Mouse (Mus musculus) Muller cell, postnatal 12 days (primary cell): ENCODE measurements at regions not wholly inside any gene's neighbourhood (a gene's known extent, or its start where the extent isn't known, plus 50 kb on each side); places are given as distances from the start of the nearest gene placed in this dataset.

Experiments used
- DNase-seq: peaks from one replicate; pipeline ENCODE4 v3.0.0-alpha.2; 2015; ENCODE audit errors: inconsistent ontology term

DNA sequence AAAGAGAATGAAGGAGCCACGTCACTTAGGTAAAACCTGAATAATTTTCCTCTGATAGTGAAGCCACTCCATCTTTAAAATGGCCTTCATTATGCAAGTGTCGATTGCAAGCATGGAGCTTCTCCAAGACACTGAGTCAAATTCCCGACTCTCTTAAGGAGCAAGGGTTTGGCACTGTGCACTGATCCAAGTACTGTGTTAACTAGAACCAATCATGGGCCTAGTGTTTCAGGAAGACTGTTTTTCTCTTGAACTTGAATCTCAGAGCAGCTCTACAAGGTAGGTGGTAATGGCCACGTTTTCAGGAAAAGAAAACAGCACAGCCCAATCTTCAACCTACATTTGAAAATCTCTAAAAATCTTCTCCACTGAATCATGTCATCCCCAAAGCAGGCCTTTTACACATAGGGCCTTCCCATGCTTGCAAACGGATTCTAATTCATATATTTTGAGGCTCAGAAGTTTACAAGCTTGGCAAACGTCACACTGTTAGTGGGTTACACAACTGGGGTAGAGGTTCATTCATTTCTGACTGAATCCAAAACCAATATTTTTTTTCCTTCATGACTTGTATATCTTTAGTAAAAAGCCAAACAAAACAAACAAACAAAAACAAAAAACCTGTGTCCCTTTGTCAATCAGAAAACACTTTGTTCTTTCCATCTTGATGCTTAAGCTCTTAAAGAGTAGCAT is 342.2 kb upstream of the Zfp462 start:
- DNase-seq, result no peak

- no peak for DNase-seq
Observed at GRCm38 (mm10) chr4:54610101-54610500, 334.7 kb upstream of the Zfp462 start.

- DNase-seq, result no peak
Observed at GRCm38 (mm10) chr4:54611990-54612980, 332.6 kb upstream of the Zfp462 start.

DNA sequence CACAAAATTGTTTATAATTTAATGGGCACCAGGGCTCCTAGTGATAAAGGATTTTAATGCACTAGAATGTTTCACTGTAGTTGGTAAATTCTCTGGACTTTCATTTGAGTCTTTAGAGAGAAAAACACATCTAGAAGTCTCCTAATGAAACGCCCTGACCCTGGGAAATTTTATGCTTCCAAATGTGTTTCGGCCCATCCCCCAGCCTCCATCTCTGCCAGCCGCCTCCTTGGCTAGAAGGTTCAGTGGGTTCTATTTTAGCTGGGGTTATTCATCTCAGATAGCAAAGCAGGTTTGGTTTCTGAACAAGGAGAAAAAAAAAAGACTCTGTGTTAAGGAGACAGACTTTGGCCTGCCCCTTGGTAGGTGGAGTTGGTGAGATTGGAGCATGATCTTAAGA is 331.8 kb upstream of the Zfp462 start:
- no peak for DNase-seq

GRCm38 (mm10) chr4:54613611-54614010 is 331.2 kb upstream of the Zfp462 start:
- no peak for DNase-seq

- peak; percentile 71 for DNase-seq
Observed at GRCm38 (mm10) chr4:54615886-54616285, 329.0 kb upstream of the Zfp462 start.

DNA sequence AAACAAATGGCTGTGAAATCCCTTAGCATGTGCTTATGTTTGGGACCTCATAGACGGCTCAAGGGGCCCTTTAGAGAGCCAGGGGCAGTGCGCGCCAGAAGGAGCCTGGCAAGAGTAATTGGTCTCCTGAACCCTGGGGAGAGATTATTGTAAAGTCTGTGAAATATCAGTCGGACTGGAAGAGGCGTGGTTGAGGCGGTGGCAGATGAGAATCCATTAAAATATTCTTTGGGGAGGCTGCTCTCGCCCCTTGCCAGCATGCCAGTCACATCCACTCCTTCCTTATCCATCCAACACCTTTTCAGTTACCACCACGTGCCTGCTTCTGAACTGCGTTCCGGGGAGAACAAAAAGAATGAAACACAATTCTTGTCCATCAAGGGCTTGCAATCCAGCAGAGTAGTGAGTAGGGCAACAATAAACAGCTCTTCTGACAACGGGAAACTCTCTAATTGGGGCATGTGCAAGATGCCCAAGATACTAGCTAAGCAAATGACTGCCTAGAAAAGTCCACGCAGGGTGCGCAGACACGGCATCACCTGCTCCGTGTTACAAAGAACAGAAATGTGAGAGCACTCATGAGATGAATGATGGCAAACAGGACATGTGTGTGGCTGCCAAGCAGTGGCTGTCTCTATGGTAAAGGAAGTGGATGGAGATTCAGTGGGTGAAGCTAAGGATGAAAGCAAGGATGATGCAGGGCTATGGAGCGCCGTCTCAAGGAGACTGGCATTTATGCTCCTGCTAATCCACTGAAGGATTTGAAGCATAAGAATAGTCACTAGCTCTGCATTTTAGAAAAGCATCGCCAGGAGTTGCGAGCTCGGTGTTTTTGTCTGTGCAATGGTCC is 320.6 kb upstream of the Zfp462 start:
- no peak for DNase-seq

DNA sequence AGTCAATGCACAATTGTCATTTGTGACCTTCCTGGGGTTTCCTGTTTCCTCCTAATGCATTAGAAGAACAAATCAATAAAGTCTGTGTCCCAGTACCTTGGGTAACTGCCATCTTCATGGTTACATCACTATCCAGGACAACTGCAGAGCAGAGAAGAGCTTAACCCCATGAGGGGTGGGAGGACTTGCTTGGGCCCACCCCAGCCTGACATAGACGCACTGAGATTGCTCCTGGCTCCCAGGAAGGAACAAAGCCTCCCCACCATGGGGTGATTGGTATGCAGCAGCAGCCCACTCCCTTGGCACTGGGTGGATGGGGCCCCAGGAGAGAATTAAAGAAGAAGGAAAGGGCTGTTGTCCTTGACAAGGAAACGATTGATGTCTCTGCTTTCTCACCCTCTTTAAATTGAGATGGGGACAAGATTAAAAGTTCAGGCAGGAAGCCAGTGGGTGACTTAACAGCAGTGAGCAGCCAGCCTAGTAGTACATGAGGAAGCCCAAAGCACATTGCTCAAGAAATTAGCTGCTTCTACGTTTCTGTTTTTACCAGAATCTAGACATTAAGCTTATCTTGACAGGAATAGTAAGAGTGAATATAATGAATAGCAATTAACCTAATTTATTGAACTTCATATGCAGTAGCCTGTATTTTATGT is 307.7 kb upstream of the Zfp462 start:
- no peak for DNase-seq

DNA sequence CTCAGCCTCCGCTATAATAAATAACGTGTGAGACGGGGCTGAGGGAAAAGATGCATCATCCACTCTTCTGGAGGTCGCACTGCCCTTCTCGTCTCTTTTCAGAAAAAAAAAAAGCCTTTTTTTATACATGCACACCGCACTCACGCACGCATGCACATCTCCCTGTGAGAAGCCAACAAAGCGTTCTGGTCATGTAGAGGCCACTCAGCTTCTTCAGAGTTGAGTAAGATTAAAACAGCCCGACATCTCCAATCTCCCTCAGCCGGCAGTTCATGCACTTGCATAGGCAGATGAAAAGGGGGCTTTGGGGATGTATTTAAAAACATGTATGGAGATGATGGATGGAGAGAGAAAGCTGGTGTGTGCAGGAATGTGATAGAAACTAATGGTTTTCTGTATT is 298.8 kb upstream of the Zfp462 start:
- no peak for DNase-seq

- peak; percentile 69 for DNase-seq
Observed at GRCm38 (mm10) chr4:54646459-54646858, 298.4 kb upstream of the Zfp462 start.

- no peak for DNase-seq
Observed at GRCm38 (mm10) chr4:54648254-54648653, 296.6 kb upstream of the Zfp462 start.

DNA sequence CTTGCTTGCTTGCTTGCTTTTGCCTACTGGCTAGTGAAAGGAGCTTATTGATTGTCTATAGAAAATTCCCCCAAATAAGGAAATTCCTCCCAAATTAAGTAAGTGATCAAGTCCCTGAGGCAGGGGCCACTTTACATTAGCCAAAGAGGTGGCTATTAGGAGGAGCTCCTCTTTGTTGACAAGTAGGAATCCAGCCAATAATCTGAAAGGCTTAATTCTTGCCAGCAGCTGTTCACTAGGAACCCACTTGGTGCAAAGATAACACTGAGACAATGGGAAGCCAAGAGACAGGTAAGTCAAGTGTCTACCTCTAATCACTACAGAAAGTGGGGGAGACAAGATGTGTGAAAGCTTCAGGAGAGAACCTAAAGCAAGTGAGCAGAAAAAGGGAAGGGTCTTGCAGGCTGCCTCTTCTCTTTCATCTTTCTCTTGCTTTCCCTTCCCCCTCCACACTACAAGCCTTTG is 293.2 kb upstream of the Zfp462 start:
- no peak for DNase-seq

GRCm38 (mm10) chr4:54652111-54653021 is 292.5 kb upstream of the Zfp462 start:
- DNase-seq, result no peak

- no peak for DNase-seq
Observed at GRCm38 (mm10) chr4:54653097-54653776, 291.6 kb upstream of the Zfp462 start.
